Mouse (Mus musculus) spleen, adult 2 months (tissue): ENCODE results near the gene Sult6b2. TPM values are rescaled to one million over a fixed set of nuclear protein-coding genes. Genes with fewer than 3 reads are reported as not detected.
A peak's percentile ranks its signal among the peaks of the same experiment; 100 is the strongest.

Experiments used
- DNase-seq, 2 experiments: peaks; one replicate each; pipeline versions ENCODE4 v3.0.0 to v3.0.0-alpha.2; 2012 to 2021; ENCODE audit warnings: low spot score in 2 of 2, low read depth in 1 of 2
- H3K27ac ChIP-seq: fragments of 200-500 bp; 2 replicates; pipeline ENCODE4 v1.5.1; 2012; ENCODE audit warnings: low read length, inconsistent platforms; ENCODE audit not compliant: insufficient read depth
- H3K27me3 ChIP-seq: fragments of 200-500 bp; 2 replicates; pipeline ENCODE4 v1.6.1; 2012; ENCODE audit warnings: mild to moderate bottlenecking, moderate library complexity, low read length, inconsistent platforms; ENCODE audit not compliant: control insufficient read depth, insufficient read depth
- H3K36me3 ChIP-seq: fragments of 200-500 bp; 2 replicates; pipeline ENCODE4 v1.6.1; 2012; ENCODE audit warnings: mild to moderate bottlenecking, low read length, inconsistent platforms; ENCODE audit not compliant: control insufficient read depth, insufficient read depth
- H3K4me1 ChIP-seq: fragments of 200-500 bp; 2 replicates; pipeline ENCODE4 v1.6.1; 2011; ENCODE audit warnings: inconsistent platforms; ENCODE audit not compliant: control insufficient read depth, insufficient read depth, insufficient read length
- H3K4me3 ChIP-seq: fragments of 200-500 bp; 2 replicates; pipeline ENCODE4 v1.5.1; 2011; ENCODE audit warnings: mild to moderate bottlenecking, inconsistent platforms; ENCODE audit not compliant: insufficient read depth, insufficient read length; ENCODE audit errors: extremely low read depth
- CTCF ChIP-seq: fragments of 200-500 bp; IDR thresholded peaks from 2 replicates; pipeline ENCODE4 v1.5.1; 2011; ENCODE audit warnings: mild to moderate bottlenecking, inconsistent platforms; ENCODE audit not compliant: insufficient read depth, insufficient read length, insufficient replicate concordance; ENCODE audit errors: extremely low read depth
- POLR2A ChIP-seq: fragments of 200-500 bp; IDR thresholded peaks from 2 replicates; pipeline ENCODE4 v1.6.1; 2011; ENCODE audit warnings: low read depth, low read length, inconsistent platforms
- WGBS: fragments of 180-500 bp; shearing (Covaris S2); methylation state at CpG from one replicate; pipeline ENCODE4 v1.1.7; 2018; 5-methylcytosine and 5-hydroxymethylcytosine counted together
- polyA plus RNA-seq: library from polyadenylated mRNA; depleted of rRNA; stranded (reverse); fragments of >200 nt; gene quantifications from 2 replicates; pipeline ENCODE4 v1.2.3, GENCODE M21; 2012

Gene Sult6b2
- polyA plus RNA-seq, 1 experiment, result not detected

- H3K4me1 ChIP-seq, result no peaks in the 10 kb centered on the region
- WGBS, result 93% methylated on average over 9 of the region's 9 CpGs
- DNase-seq, result no peak
- TF ChIP-seq CTCF (no peak), POLR2A (no peak)
- H3K27me3 ChIP-seq, result no peaks in the 10 kb centered on the region
- peaks cover 25% of the 10 kb centered on the region for H3K36me3 ChIP-seq
- no peak overlapping the region for H3K4me3 ChIP-seq
- no peak overlapping the region for H3K27ac ChIP-seq
Measured at GRCm38 (mm10) chr6:142767305-142767704, 37.0 kb downstream of the Sult6b2 start.

GRCm38 (mm10) chr6:142764933-142765332 lies 39.4 kb downstream of the Sult6b2 start:
- no peak for DNase-seq
- Histone ChIP-seq H3K4me1 (no peaks in the 10 kb centered on the region), H3K27ac (no peak overlapping the region), H3K4me3 (no peak overlapping the region), H3K27me3 (no peaks in the 10 kb centered on the region), H3K36me3 (peaks cover 13% of the 10 kb centered on the region)
- TF ChIP-seq POLR2A (no peak), CTCF (no peak)
- 98% methylated on average over 2 of the region's 2 CpGs for WGBS

- 99% methylated on average over 2 of the region's 2 CpGs for WGBS
Measured at GRCm38 (mm10) chr6:142759633-142760032, 44.7 kb downstream of the Sult6b2 start.

GRCm38 (mm10) chr6:142758562-142758961 lies 45.7 kb downstream of the Sult6b2 start:
- peaks cover 8% of the 10 kb centered on the region; the same call in 1 of the 2 replicates for H3K4me1 ChIP-seq
- TF ChIP-seq CTCF (no peak), POLR2A (no peak)
- WGBS, result 92% methylated on average over 6 of the region's 6 CpGs
- H3K27ac ChIP-seq, result no peak overlapping the region
- no peaks in the 10 kb centered on the region for H3K27me3 ChIP-seq
- no peak for DNase-seq
- no peaks in the 10 kb centered on the region for H3K36me3 ChIP-seq
- H3K4me3 ChIP-seq, result no peak overlapping the region

More at GRCm38 (mm10) chr6:142759633-142760032, 44.7 kb downstream of the Sult6b2 start:
- no peak for TF ChIP-seq CTCF
- no peak for TF ChIP-seq POLR2A
- H3K36me3 ChIP-seq, result 0 out of 2 replicates have a peak, but pooled peaks cover under 1% of the 10 kb centered on the region
- H3K4me1 ChIP-seq, result peaks cover 8% of the 10 kb centered on the region; the same call in 1 of the 2 replicates
- H3K27me3 ChIP-seq, result no peaks in the 10 kb centered on the region
- DNase-seq, result no peak
- H3K4me3 ChIP-seq, result no peak overlapping the region
- no peak overlapping the region for H3K27ac ChIP-seq

- H3K36me3 ChIP-seq, result no peaks in the 10 kb centered on the region
- TF ChIP-seq CTCF (no peak), POLR2A (no peak)
- H3K4me1 ChIP-seq, result peaks cover 10% of the 10 kb centered on the region; the same call in 1 of the 2 replicates
- no peak overlapping the region for H3K27ac ChIP-seq
- H3K27me3 ChIP-seq, result no peaks in the 10 kb centered on the region
- DNase-seq, result no peak
- H3K4me3 ChIP-seq, result peak overlapping the region; percentile 36; the same call in 1 of the 2 replicates
- WGBS, result 65% methylated on average over 6 of the region's 6 CpGs
Measured at GRCm38 (mm10) chr6:142757976-142758375, 46.3 kb downstream of the Sult6b2 start.

- Histone ChIP-seq H3K4me1 (peaks cover 12% of the 10 kb centered on the region; the same call in 1 of the 2 replicates), H3K27ac (peak overlapping the region; percentile 84), H3K36me3 (no peaks in the 10 kb centered on the region), H3K4me3 (peak overlapping the region; percentile 74), H3K27me3 (no peaks in the 10 kb centered on the region)
- DNase-seq, result no peak
- WGBS, result 4% methylated on average over 10 of the region's 10 CpGs
- no peak for TF ChIP-seq CTCF
- no peak for TF ChIP-seq POLR2A
Measured at GRCm38 (mm10) chr6:142757334-142757965, 46.9 kb downstream of the Sult6b2 start.

- Histone ChIP-seq H3K4me3 (peak within 1 kb of the TSS; percentile 74), H3K36me3 (no peaks in the 10 kb centered on the region), H3K4me1 (peaks cover 14% of the 10 kb centered on the region; the same call in 1 of the 2 replicates), H3K27me3 (no peaks in the 10 kb centered on the region), H3K27ac (peak within 1 kb of the TSS; percentile 84)
- TF ChIP-seq POLR2A (peak; percentile 33; the same call in 1 of the 2 replicates), CTCF (no peak)
- DNase-seq, result peak; percentile 54 to 90
- WGBS, result 1% methylated on average over 67 of the region's 68 CpGs
Measured at GRCm38 (mm10) chr6:142756507-142757333, 47.6 kb downstream of the Sult6b2 start, which contains the start of gene Cmas. Cmas (plus strand) TSS chr6:142756686.
